In genomic region chr4:46986054-46986453, GRCm38 (mm10) we compare ENCODE assay signal across 22 mouse cellular contexts. TPM values are rescaled to one million over a fixed set of nuclear protein-coding genes. Genes with fewer than 3 reads are reported as not detected.
DNase-seq lines count a peak whose midpoint lies in the region; ATAC-seq and TF ChIP-seq lines count a peak whose summit lies in the region.
"Had no signal": no experiment of that assay in that cellular context is flagged by ENCODE, and none has a peak within 500 bp of the region (broad histone marks: within the 10 kb centered on the region; RNA-seq: fewer than 3 reads in every experiment).

No protein-coding gene starts in this region.

- peaks cover 24% of the 10 kb centered on the region for H3K4me1 ChIP-seq in liver, adult 2 months (ENCODE audit: control insufficient read depth, insufficient read depth, low read length)
- H3K4me1 ChIP-seq in liver, embryonic 12.5 days: no peaks in the 10 kb centered on the region
- H3K4me1 ChIP-seq in midbrain, embryonic 10.5 days: peaks cover 16% of the 10 kb centered on the region

- H3K79me2 ChIP-seq in liver, adult 2 months (ENCODE audit: control insufficient read depth, insufficient read depth, low read length): 0 out of 2 replicates have a peak, but pooled peaks cover 3% of the 10 kb centered on the region

- no peaks in the 10 kb centered on the region for H3K27me3 ChIP-seq in liver, adult 2 months (ENCODE audit: control insufficient read depth, insufficient read depth, low read length)
- peaks cover 45% of the 10 kb centered on the region for H3K27me3 ChIP-seq in liver, embryonic 12.5 days (replicated peaks)
- H3K27me3 ChIP-seq in midbrain, embryonic 10.5 days (ENCODE audit: low read depth, poor library complexity, severe bottlenecking): peaks cover 35% of the 10 kb centered on the region

- peak; percentile 65 to 77 for DNase-seq in cerebellum, adult 18-20 months
- no peak for DNase-seq in liver, adult 2 months (ENCODE audit: extremely low read depth, low read depth, low spot score)
- peak; percentile 68 to 72 for DNase-seq in cerebellum, postnatal 10 days
- no peak for DNase-seq in adrenal gland, postnatal 36 days
- no peak for DNase-seq in midbrain, embryonic 10.5 days (ENCODE audit: low spot score)
- no peak for DNase-seq in natural killer cell, adult 2 months (ENCODE audit: low spot score in 2 of 2)
- DNase-seq: adrenal gland, postnatal 10 days; embryo, embryonic 11 days; gastrocnemius, postnatal 10 days; heart, adult 18-20 months; heart, postnatal 14 days; kidney, adult 11 months had no signal

- no peaks in the 10 kb centered on the region for H3K36me3 ChIP-seq in liver, adult 2 months (ENCODE audit: control insufficient read depth, insufficient read depth, low read length)
- no peaks in the 10 kb centered on the region for H3K36me3 ChIP-seq in liver, embryonic 12.5 days
- H3K36me3 ChIP-seq in midbrain, embryonic 10.5 days: no peaks in the 10 kb centered on the region
- H3K36me3 ChIP-seq: embryonic facial prominence, embryonic 12.5 days; forebrain, embryonic 15.5 days; heart, embryonic 15.5 days; hindbrain, embryonic 13.5 days had no signal

- 0 out of 2 replicates have a peak overlapping the region, but pooled peaks have one; percentile 7 for H3K27ac ChIP-seq in liver, adult 2 months (replicated peaks; ENCODE audit: insufficient read depth, low read depth, low read length)
- no peak overlapping the region for H3K27ac ChIP-seq in liver, embryonic 12.5 days
- H3K27ac ChIP-seq in midbrain, embryonic 10.5 days (replicated peaks): no peak overlapping the region
- H3K27ac ChIP-seq: embryonic facial prominence, embryonic 12.5 days; forebrain, embryonic 15.5 days; heart, embryonic 15.5 days; hindbrain, postnatal 0 days had no signal

- no peak overlapping the region for H3K4me3 ChIP-seq in liver, adult 2 months (ENCODE audit: insufficient read depth, low read depth, low read length)
- H3K4me3 ChIP-seq in liver, embryonic 12.5 days: no peak overlapping the region
- H3K4me3 ChIP-seq in midbrain, embryonic 10.5 days: no peak overlapping the region
- H3K4me3 ChIP-seq: embryonic facial prominence, embryonic 12.5 days; forebrain, embryonic 15.5 days; heart, embryonic 15.5 days; hindbrain, embryonic 13.5 days had no signal

- TF ChIP-seq CTCF in liver, adult 2 months (IDR thresholded peaks at IDR 0.05; ENCODE audit: low read depth, low read length): no peak

- H3K4me2 ChIP-seq in liver, embryonic 12.5 days: no peak overlapping the region
- H3K4me2 ChIP-seq: embryonic facial prominence, embryonic 12.5 days; forebrain, embryonic 15.5 days; heart, embryonic 11.5 days; heart, embryonic 15.5 days had no signal

- H3K9ac ChIP-seq in liver, adult 2 months (ENCODE audit: low read depth, low read length): no peak overlapping the region
- no peak overlapping the region for H3K9ac ChIP-seq in liver, embryonic 12.5 days
- H3K9ac ChIP-seq: embryonic facial prominence, embryonic 12.5 days; forebrain, embryonic 15.5 days; heart, embryonic 15.5 days had no signal

- no peak for TF ChIP-seq POLR2A in liver, adult 2 months (IDR thresholded peaks at IDR 0.05; ENCODE audit: extremely low read depth, insufficient read depth, low read length)

- no peaks in the 10 kb centered on the region for H3K9me3 ChIP-seq in liver, embryonic 12.5 days (replicated peaks)
- H3K9me3 ChIP-seq in midbrain, embryonic 10.5 days (replicated peaks): no peaks in the 10 kb centered on the region
- H3K9me3 ChIP-seq: embryonic facial prominence, embryonic 12.5 days; forebrain, embryonic 15.5 days; heart, embryonic 15.5 days; hindbrain, embryonic 13.5 days had no signal

- no peak for ATAC-seq in cerebellum, adult (ENCODE audit: insufficient number of reproducible peaks, low FRiP score, low TSS enrichment)
- no peak for ATAC-seq in liver, embryonic 12.5 days
- ATAC-seq: forebrain, embryonic 15.5 days; hindbrain, postnatal 0 days had no signal

RNA-seq across cellular contexts. Expression of gene Gabbr2, which starts 5.6 kb away (rescaled TPM):
- total RNA-seq in liver, adult 2 months (2014; rRNA removed): 7.7 and 14.2 TPM in 2 replicates
- polyA plus RNA-seq in liver, adult 2 months (2012; rRNA removed): 10.9 and 15.0 TPM in 2 replicates
- 0.08 and 0.28 TPM in 2 replicates for polyA plus RNA-seq in liver, embryonic 12.5 days (2016; fragmentation: Nextera tagmentation; extraction: Ambion mirVana)
- under 1 TPM in 1 of 2 experiments, not detected in 1; 0.20 TPM for total RNA-seq in adrenal gland, postnatal 36 days (2021)
- 0.12 and 0.25 TPM in 2 replicates for polyA plus RNA-seq in midbrain, embryonic 10.5 days (2016; fragmentation: Nextera tagmentation; extraction: Ambion mirVana)
- total RNA-seq: heart, adult 18-20 months; MEL had no signal
- polyA plus RNA-seq: C2C12 had no signal

Comparison
In these comparisons a context has a peak if more than half of its experiments do, and no peak if none do; other contexts are left out.
1. DNase-seq: peak in cerebellum, adult 18-20 months (2 of 2) and cerebellum, postnatal 10 days (2 of 2); none in liver, adult 2 months (single experiment), adrenal gland, postnatal 36 days (0 of 2), midbrain, embryonic 10.5 days (single experiment) and natural killer cell, adult 2 months (0 of 2).